Mouse (Mus musculus): Measurements from ENCODE around the gene Olfr275. TPM values are rescaled to one million over a fixed set of nuclear protein-coding genes. Genes with fewer than 3 reads are reported as not detected.

Gene Olfr275
- polyA plus RNA-seq, 1 experiment from 2014 or later: not detected

Other genes with a start within 250 kb of the Olfr275 start
- not detected in 2 replicates for gene Toporsl, start 218.3 kb upstream of the Olfr275 start, polyA plus RNA-seq (2015; fragmentation: Nextera tagmentation; extraction: Ambion mirVana)
- gene Olfr273, start 44.6 kb downstream of the Olfr275 start, polyA plus RNA-seq (2015; fragmentation: Nextera tagmentation; extraction: Ambion mirVana): not detected in 2 replicates
- gene Olfr272, start 104.6 kb downstream of the Olfr275 start, polyA plus RNA-seq (2015; fragmentation: Nextera tagmentation; extraction: Ambion mirVana): not detected in 2 replicates
- gene Olfr270, start 149.9 kb downstream of the Olfr275 start, polyA plus RNA-seq (2015; fragmentation: Nextera tagmentation; extraction: Ambion mirVana): not detected in 2 replicates
- not detected in 2 replicates for gene Nipsnap3a, start 174.7 kb downstream of the Olfr275 start, polyA plus RNA-seq (2015; fragmentation: Nextera tagmentation; extraction: Ambion mirVana)
- gene Nipsnap3b, start 197.3 kb downstream of the Olfr275 start, polyA plus RNA-seq (2015; fragmentation: Nextera tagmentation; extraction: Ambion mirVana): 42.7 and 47.8 TPM in 2 replicates